Mouse (Mus musculus) kidney, embryonic 14.5 days (tissue): ENCODE data around the gene Ppie. TPM values are rescaled to one million over a fixed set of nuclear protein-coding genes. Genes with fewer than 3 reads are reported as not detected.
A peak's percentile ranks its signal among the peaks of the same experiment; 100 is the strongest.

ENCODE experiments used
- ATAC-seq: fragments of 200-750 bp; cut with Nextera tagmentation; 2 replicates; pipeline ENCODE4 v1.8.0; 2017; ENCODE audit warnings: moderate number of reproducible peaks, mild to moderate bottlenecking, moderate TSS enrichment, moderate library complexity; ENCODE audit not compliant: low FRiP score, low TSS enrichment
- H3K27ac ChIP-seq: fragments of 300-500 bp; sonication (generic); 2 replicates; pipeline ENCODE4 v1.5.1; 2014; ENCODE audit warnings: low read depth, mild to moderate bottlenecking, low read length, moderate library complexity, mixed read lengths
- H3K27me3 ChIP-seq: fragments of 300-500 bp; sonication (generic); 2 replicates; pipeline ENCODE4 v1.6.1; 2014; ENCODE audit warnings: mild to moderate bottlenecking, low read length; ENCODE audit not compliant: control insufficient read depth, insufficient read depth
- H3K36me3 ChIP-seq: fragments of 300-500 bp; sonication (generic); 2 replicates; pipeline ENCODE4 v1.6.1; 2014; ENCODE audit warnings: low read length, mixed read lengths; ENCODE audit not compliant: control insufficient read depth, insufficient read depth
- H3K4me1 ChIP-seq: fragments of 300-500 bp; sonication (generic); 2 replicates; pipeline ENCODE4 v1.6.1; 2014; ENCODE audit warnings: low read length, mixed read lengths; ENCODE audit not compliant: control insufficient read depth, insufficient read depth
- H3K4me2 ChIP-seq: fragments of 300-500 bp; sonication (generic); replicated peaks from 2 replicates; pipeline ENCODE4 v1.6.1; 2014; ENCODE audit warnings: low read depth, mild to moderate bottlenecking, low read length
- H3K4me3 ChIP-seq: fragments of 300-500 bp; sonication (generic); 2 replicates; pipeline ENCODE4 v1.5.1; 2014; ENCODE audit warnings: mild to moderate bottlenecking, low read length
- H3K9ac ChIP-seq: fragments of 300-500 bp; sonication (generic); 2 replicates; pipeline ENCODE4 v1.6.1; 2014; ENCODE audit warnings: low read depth, mild to moderate bottlenecking, low read length, moderate library complexity
- H3K9me3 ChIP-seq: fragments of 300-500 bp; sonication (generic); 2 replicates; pipeline ENCODE4 v1.6.1; 2016; ENCODE audit warnings: low read length; ENCODE audit not compliant: control insufficient read depth
- WGBS: fragments of 180-500 bp; shearing (Covaris S2); extraction: QIAGEN DNeasy Blood & Tissue Kit; methylation state at CpG from one replicate; pipeline ENCODE4 v1.1.7; 2014; 5-methylcytosine and 5-hydroxymethylcytosine counted together
- polyA plus RNA-seq: library from polyadenylated mRNA; unstranded; fragments of >200 nt; fragmentation: Nextera tagmentation; extraction: Ambion mirVana; gene quantifications from 2 replicates; pipeline ENCODE4 v1.2.1, GENCODE M21; 2014

Gene Ppie
- polyA plus RNA-seq, 1 experiment from 2014 or later = 110 TPM

DNA sequence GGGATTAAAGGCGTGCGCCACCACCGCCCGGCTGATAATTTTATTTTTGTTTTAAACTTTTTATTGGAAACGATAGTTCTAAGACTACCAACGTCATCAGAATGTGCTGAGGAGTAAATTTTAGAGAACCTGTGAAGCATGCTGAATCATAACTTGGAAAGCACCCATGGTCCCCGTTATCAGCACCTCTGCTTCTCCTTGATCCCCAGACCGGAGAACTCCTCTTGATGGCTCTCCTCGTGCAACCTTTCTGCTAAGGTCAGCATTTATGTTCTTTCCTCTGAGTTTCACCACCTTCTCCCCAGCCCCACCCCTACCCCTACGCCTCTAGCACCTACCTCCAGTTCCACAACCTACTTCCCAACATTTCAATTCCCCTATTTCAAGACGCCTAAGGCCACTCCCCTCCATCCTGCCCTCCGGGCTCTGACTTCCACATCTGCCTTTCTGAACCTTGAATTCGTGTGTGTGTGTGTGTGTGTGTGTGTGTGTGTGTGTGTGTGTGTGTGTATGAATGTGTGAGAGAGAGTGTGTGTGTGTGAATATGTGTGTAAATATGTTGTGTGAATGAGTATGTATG, 56.3 kb downstream of the Ppie start:
- H3K4me3 ChIP-seq = no peak overlapping the region
- no peak for ATAC-seq
- no peak overlapping the region for H3K9ac ChIP-seq
- H3K9me3 ChIP-seq = no peaks in the 10 kb centered on the region
- no peaks in the 10 kb centered on the region for H3K27me3 ChIP-seq
- H3K36me3 ChIP-seq = no peaks in the 10 kb centered on the region
- no peak overlapping the region for H3K27ac ChIP-seq
- WGBS = 68% methylated on average over 13 of the region's 13 CpGs
- no peaks in the 10 kb centered on the region for H3K4me1 ChIP-seq
- H3K4me2 ChIP-seq = no peak overlapping the region

DNA sequence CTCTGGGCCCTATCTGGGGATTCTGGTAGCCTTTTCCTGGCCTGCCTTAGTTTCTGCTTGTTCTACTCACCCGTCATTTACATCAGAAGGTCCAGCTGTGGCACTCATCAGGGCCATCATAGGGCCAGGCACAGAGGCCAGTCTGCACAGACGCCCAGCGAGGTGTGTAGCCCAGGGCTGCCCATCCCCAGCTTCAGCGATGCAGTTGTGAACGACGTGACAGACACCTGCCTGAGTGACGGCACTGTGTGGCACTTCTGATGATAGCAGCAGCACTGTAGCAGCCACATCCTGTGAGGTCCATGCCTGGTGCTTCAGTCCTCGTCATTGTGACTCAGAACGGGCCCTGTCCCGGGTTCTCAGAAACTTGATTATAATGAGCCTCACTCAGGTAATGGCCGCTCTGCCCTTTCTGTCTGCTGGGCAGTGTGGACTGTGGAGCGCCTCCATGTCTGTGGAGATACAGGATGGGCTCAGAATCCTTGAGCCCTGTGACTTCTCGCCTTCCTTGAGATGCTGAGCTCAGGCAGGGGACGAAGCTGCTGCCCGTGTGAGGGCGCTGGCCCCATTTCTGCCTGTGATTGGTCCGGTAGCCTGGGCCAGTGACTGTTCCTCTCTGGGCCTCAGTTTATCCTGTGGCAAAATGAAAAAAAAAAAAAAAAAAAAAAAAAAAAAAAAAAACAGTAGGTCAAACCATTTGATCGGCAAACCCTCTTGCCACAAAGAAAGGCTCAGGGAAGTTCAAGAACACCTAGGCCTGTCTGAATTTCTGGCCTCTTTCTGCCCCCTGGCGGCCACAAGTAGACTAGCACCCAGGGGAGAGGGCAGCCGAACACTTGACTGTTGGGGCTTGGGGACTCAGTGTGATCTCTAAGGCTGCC, 57.2 kb downstream of the Ppie start:
- ATAC-seq = peak; percentile 40

DNA sequence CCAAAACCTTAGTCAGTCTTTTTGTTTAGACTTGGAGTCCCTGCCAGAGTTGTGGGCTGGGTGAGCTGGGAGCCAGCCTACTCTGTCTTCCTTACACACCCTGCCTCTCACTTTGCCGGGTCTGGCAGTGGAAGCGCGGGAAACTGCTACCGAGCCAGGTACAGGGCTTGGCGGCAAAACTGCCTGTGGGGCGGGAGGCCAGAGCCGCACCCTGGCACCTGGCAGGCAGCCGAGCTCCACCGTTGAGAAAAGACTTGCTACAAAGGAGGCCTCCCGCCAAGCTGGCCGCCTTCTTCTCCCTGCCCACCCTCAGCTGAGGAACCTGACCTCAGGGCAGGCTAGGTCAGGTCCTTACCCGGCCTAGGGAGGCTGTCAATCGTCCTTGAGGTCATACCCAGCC, 59.0 kb downstream of the Ppie start:
- no peak overlapping the region for H3K27ac ChIP-seq
- no peak overlapping the region for H3K4me2 ChIP-seq
- H3K9ac ChIP-seq = no peak overlapping the region
- no peaks in the 10 kb centered on the region for H3K27me3 ChIP-seq
- H3K4me1 ChIP-seq = peaks cover 6% of the 10 kb centered on the region; the same call in 1 of the 2 replicates
- no peak overlapping the region for H3K4me3 ChIP-seq
- H3K9me3 ChIP-seq = no peaks in the 10 kb centered on the region
- no peak for ATAC-seq
- H3K36me3 ChIP-seq = no peaks in the 10 kb centered on the region
- 51% methylated on average over 13 of the region's 13 CpGs for WGBS

More for the DNA sequence above, 57.2 kb downstream of the Ppie start:
- H3K9ac ChIP-seq = no peak overlapping the region
- no peaks in the 10 kb centered on the region for H3K36me3 ChIP-seq
- no peak overlapping the region for H3K27ac ChIP-seq
- H3K4me2 ChIP-seq = no peak overlapping the region
- H3K4me3 ChIP-seq = no peak overlapping the region
- no peaks in the 10 kb centered on the region for H3K9me3 ChIP-seq
- no peaks in the 10 kb centered on the region for H3K4me1 ChIP-seq
- H3K27me3 ChIP-seq = no peaks in the 10 kb centered on the region
- 79% methylated on average over 20 of the region's 20 CpGs for WGBS

DNA sequence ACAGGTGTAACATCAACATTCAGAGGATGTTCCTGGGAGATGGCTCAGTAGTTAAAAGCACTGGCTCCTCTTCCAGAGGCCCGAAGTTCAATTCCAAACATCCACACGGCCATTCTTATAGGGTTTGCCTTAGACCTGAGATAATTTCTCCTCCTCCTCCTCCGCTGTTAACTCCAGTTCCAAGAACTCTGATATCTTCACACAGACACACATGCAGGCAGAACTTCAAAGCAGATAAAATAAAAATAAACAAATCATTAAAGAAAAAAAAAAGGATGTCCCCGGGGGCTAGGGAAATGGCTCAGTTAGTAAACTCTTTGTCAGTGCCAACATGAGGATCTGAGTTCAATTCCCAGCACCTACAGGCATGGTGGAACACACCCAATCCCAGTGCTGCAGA, 61.5 kb downstream of the Ppie start:
- Histone ChIP-seq H3K4me2 (no peak overlapping the region), H3K9ac (no peak overlapping the region), H3K27me3 (no peaks in the 10 kb centered on the region), H3K4me3 (no peak overlapping the region), H3K36me3 (no peaks in the 10 kb centered on the region), H3K27ac (no peak overlapping the region), H3K9me3 (no peaks in the 10 kb centered on the region), H3K4me1 (peaks cover 6% of the 10 kb centered on the region; the same call in 1 of the 2 replicates)
- 78% methylated on average over 4 of the region's 4 CpGs for WGBS
- no peak for ATAC-seq

Other genes with a start within 250 kb of the Ppie start
- 3.1 and 3.4 TPM in 2 replicates for gene Mfsd2a, start 178.8 kb downstream of the Ppie start, polyA plus RNA-seq
- gene Mycl, start 144.3 kb downstream of the Ppie start, polyA plus RNA-seq = 7.9 and 13.8 TPM in 2 replicates
- 15.8 and 21.7 TPM in 2 replicates for gene Trit1, start 123.4 kb downstream of the Ppie start, polyA plus RNA-seq
- gene Bmp8b, start 34.8 kb downstream of the Ppie start, polyA plus RNA-seq = 0.16 and 0.41 TPM in 2 replicates
- 0.45 TPM in 1 of 2 replicates, not detected in the other for gene Oxct2b, start 23.7 kb downstream of the Ppie start, polyA plus RNA-seq
- gene Hpcal4, start 43.3 kb upstream of the Ppie start, polyA plus RNA-seq = 0.83 and 1.0 TPM in 2 replicates
- gene Nt5c1a, start 61.6 kb upstream of the Ppie start, polyA plus RNA-seq = 0.16 TPM in 1 of 2 replicates, not detected in the other
- 25.1 and 50.2 TPM in 2 replicates for gene Heyl, start 93.6 kb upstream of the Ppie start, polyA plus RNA-seq
- gene Pabpc4, start 122.4 kb upstream of the Ppie start, polyA plus RNA-seq = 63.9 and 82.6 TPM in 2 replicates
- not detected in 2 replicates for gene Oxct2a, start 183.7 kb upstream of the Ppie start, polyA plus RNA-seq
- gene Bmp8a, start 203.3 kb upstream of the Ppie start, polyA plus RNA-seq = 0.20 TPM in 1 of 2 replicates, not detected in the other